Mouse (Mus musculus) lung, embryonic 14.5 days (tissue): Measurements from ENCODE around the gene Slc4a1ap. TPM values are rescaled to one million over a fixed set of nuclear protein-coding genes. Genes with fewer than 3 reads are reported as not detected.
A peak's percentile ranks its signal among the peaks of the same experiment; 100 is the strongest.

Source experiments
- ATAC-seq: fragments of 200-750 bp; cut with Nextera tagmentation; 2 replicates; pipeline ENCODE4 v1.8.0; 2017; ENCODE audit warnings: mild to moderate bottlenecking, moderate TSS enrichment, moderate library complexity; ENCODE audit not compliant: insufficient read depth
- DNase-seq: peaks from one replicate; pipeline ENCODE4 v3.0.0-alpha.2; 2015
- H3K27ac ChIP-seq: fragments of 300-500 bp; sonication (generic); 2 replicates; pipeline ENCODE4 v1.5.1; 2014; ENCODE audit warnings: low read depth, mild to moderate bottlenecking, moderate library complexity
- H3K27me3 ChIP-seq: fragments of 300-500 bp; sonication (generic); 2 replicates; pipeline ENCODE4 v1.6.1; 2014; ENCODE audit warnings: low read length, control low read depth; ENCODE audit not compliant: insufficient read depth
- H3K36me3 ChIP-seq: fragments of 300-500 bp; sonication (generic); 2 replicates; pipeline ENCODE4 v1.6.1; 2014; ENCODE audit warnings: control low read depth; ENCODE audit not compliant: insufficient read depth
- H3K4me1 ChIP-seq: fragments of 300-500 bp; sonication (generic); 2 replicates; pipeline ENCODE4 v1.6.1; 2014; ENCODE audit warnings: antibody characterized with exemption, control low read depth; ENCODE audit not compliant: insufficient read depth
- H3K4me2 ChIP-seq: fragments of 300-500 bp; sonication (generic); 2 replicates; pipeline ENCODE4 v1.6.1; 2014; ENCODE audit warnings: mild to moderate bottlenecking
- H3K4me3 ChIP-seq: fragments of 300-500 bp; sonication (generic); 2 replicates; pipeline ENCODE4 v1.5.1; 2014; ENCODE audit warnings: low read depth, low read length
- H3K9ac ChIP-seq: fragments of 300-500 bp; sonication (generic); 2 replicates; pipeline ENCODE4 v1.6.1; 2014
- H3K9me3 ChIP-seq: fragments of 300-500 bp; sonication (generic); 2 replicates; pipeline ENCODE4 v1.6.1; 2016; ENCODE audit warnings: low read depth, low read length, control low read depth
- CTCF ChIP-seq: IDR thresholded peaks from 2 replicates; pipeline ENCODE4 v1.5.1; 2016; ENCODE audit warnings: antibody characterized with exemption, low read depth
- WGBS: fragments of 180-500 bp; shearing (Covaris S2); extraction: QIAGEN DNeasy Blood & Tissue Kit; methylation state at CpG from one replicate; pipeline ENCODE4 v1.1.7; 2014; 5-methylcytosine and 5-hydroxymethylcytosine counted together
- polyA plus RNA-seq: library from polyadenylated mRNA; unstranded; fragments of >200 nt; fragmentation: Nextera tagmentation; extraction: Ambion mirVana; gene quantifications from 2 replicates; pipeline ENCODE4 v1.2.1, GENCODE M21; 2014

Slc4a1ap gene
- polyA plus RNA-seq, 1 experiment from 2014 or later = 29.3 TPM

GRCm38 (mm10) chr5:31596481-31597429 lies 70.0 kb downstream of the Slc4a1ap start, which contains the start of gene Mrpl33:
Gene Mrpl33, plus strand, starts transcription at chr5:31596935.
- Histone ChIP-seq H3K9ac (peak within 1 kb of the TSS; percentile 59), H3K36me3 (no peaks in the 10 kb centered on the region), H3K4me3 (peak within 1 kb of the TSS; percentile 30), H3K27me3 (no peaks in the 10 kb centered on the region), H3K4me2 (peak within 1 kb of the TSS; percentile 64), H3K4me1 (no peaks in the 10 kb centered on the region), H3K27ac (peak within 1 kb of the TSS; percentile 71), H3K9me3 (no peaks in the 10 kb centered on the region)
- peak; percentile 59 for TF ChIP-seq CTCF
- DNase-seq = peak; percentile 73
- 6% methylated on average over 26 of the region's 26 CpGs for WGBS
- peak; percentile 66 for ATAC-seq

GRCm38 (mm10) chr5:31597430-31597944 lies 70.7 kb downstream of the Slc4a1ap start:
- H3K4me3 ChIP-seq = no peak overlapping the region
- no peaks in the 10 kb centered on the region for H3K27me3 ChIP-seq
- H3K36me3 ChIP-seq = no peaks in the 10 kb centered on the region
- no peak overlapping the region for H3K9ac ChIP-seq
- DNase-seq (no peak), ATAC-seq (no peak)
- peak overlapping the region; percentile 64 for H3K4me2 ChIP-seq
- peak overlapping the region; percentile 71 for H3K27ac ChIP-seq
- WGBS = 50% methylated on average over 6 of the region's 6 CpGs
- no peak for TF ChIP-seq CTCF
- no peaks in the 10 kb centered on the region for H3K9me3 ChIP-seq
- H3K4me1 ChIP-seq = no peaks in the 10 kb centered on the region

GRCm38 (mm10) chr5:31598121-31598520 lies 71.3 kb downstream of the Slc4a1ap start:
- Histone ChIP-seq H3K4me3 (no peak overlapping the region), H3K27me3 (no peaks in the 10 kb centered on the region), H3K4me2 (no peak overlapping the region), H3K9me3 (no peaks in the 10 kb centered on the region), H3K27ac (no peak overlapping the region), H3K9ac (no peak overlapping the region), H3K36me3 (no peaks in the 10 kb centered on the region), H3K4me1 (no peaks in the 10 kb centered on the region)
- DNase-seq (no peak), ATAC-seq (no peak)
- TF ChIP-seq CTCF = no peak
- 73% methylated on average over 7 of the region's 7 CpGs for WGBS

- peak; percentile 59 for TF ChIP-seq CTCF
- no peak overlapping the region for H3K27ac ChIP-seq
- no peak overlapping the region for H3K4me3 ChIP-seq
- no peak overlapping the region for H3K4me2 ChIP-seq
- WGBS = 63% methylated on average over 4 of the region's 4 CpGs
- no peaks in the 10 kb centered on the region for H3K27me3 ChIP-seq
- DNase-seq (peak; percentile 73), ATAC-seq (no peak)
- H3K9me3 ChIP-seq = no peaks in the 10 kb centered on the region
- H3K9ac ChIP-seq = no peak overlapping the region
- no peaks in the 10 kb centered on the region for H3K4me1 ChIP-seq
- H3K36me3 ChIP-seq = no peaks in the 10 kb centered on the region
Measured at GRCm38 (mm10) chr5:31598579-31598978, 71.8 kb downstream of the Slc4a1ap start.

- H3K4me2 ChIP-seq = no peak overlapping the region
- WGBS = 75% methylated on average over 2 of the region's 2 CpGs
- no peak overlapping the region for H3K9ac ChIP-seq
- H3K27ac ChIP-seq = no peak overlapping the region
- H3K36me3 ChIP-seq = no peaks in the 10 kb centered on the region
- ATAC-seq (no peak), DNase-seq (peak; percentile 25)
- H3K9me3 ChIP-seq = no peaks in the 10 kb centered on the region
- TF ChIP-seq CTCF = peak; percentile 39
- no peak overlapping the region for H3K4me3 ChIP-seq
- no peaks in the 10 kb centered on the region for H3K4me1 ChIP-seq
- H3K27me3 ChIP-seq = no peaks in the 10 kb centered on the region
Measured at GRCm38 (mm10) chr5:31599161-31599560, 72.4 kb downstream of the Slc4a1ap start.

- Histone ChIP-seq H3K36me3 (no peaks in the 10 kb centered on the region), H3K9ac (no peak overlapping the region), H3K27ac (no peak overlapping the region), H3K4me3 (no peak overlapping the region), H3K27me3 (no peaks in the 10 kb centered on the region), H3K4me1 (no peaks in the 10 kb centered on the region), H3K9me3 (no peaks in the 10 kb centered on the region), H3K4me2 (no peak overlapping the region)
- 81% methylated on average over 7 of the region's 7 CpGs for WGBS
- ATAC-seq (no peak), DNase-seq (no peak)
- no peak for TF ChIP-seq CTCF
Measured at GRCm38 (mm10) chr5:31601162-31601722, 74.4 kb downstream of the Slc4a1ap start.

GRCm38 (mm10) chr5:31602377-31602776 lies 75.6 kb downstream of the Slc4a1ap start:
- ATAC-seq (no peak), DNase-seq (peak; percentile 45)
- WGBS = 100% methylated on average over 1 of the region's 1 CpGs
- no peak overlapping the region for H3K4me3 ChIP-seq
- H3K4me2 ChIP-seq = no peak overlapping the region
- H3K27me3 ChIP-seq = no peaks in the 10 kb centered on the region
- no peaks in the 10 kb centered on the region for H3K36me3 ChIP-seq
- no peak overlapping the region for H3K9ac ChIP-seq
- H3K27ac ChIP-seq = no peak overlapping the region
- no peak for TF ChIP-seq CTCF
- no peaks in the 10 kb centered on the region for H3K4me1 ChIP-seq
- H3K9me3 ChIP-seq = no peaks in the 10 kb centered on the region
